Mouse (Mus musculus): Measurements from ENCODE around the gene Mmp17. TPM values are rescaled to one million over a fixed set of nuclear protein-coding genes. Genes with fewer than 3 reads are reported as not detected.

Mmp17 gene
- polyA plus RNA-seq (2015; fragmentation: Nextera tagmentation; extraction: Ambion mirVana): 1.6 and 1.9 TPM in 2 replicates

DNA sequence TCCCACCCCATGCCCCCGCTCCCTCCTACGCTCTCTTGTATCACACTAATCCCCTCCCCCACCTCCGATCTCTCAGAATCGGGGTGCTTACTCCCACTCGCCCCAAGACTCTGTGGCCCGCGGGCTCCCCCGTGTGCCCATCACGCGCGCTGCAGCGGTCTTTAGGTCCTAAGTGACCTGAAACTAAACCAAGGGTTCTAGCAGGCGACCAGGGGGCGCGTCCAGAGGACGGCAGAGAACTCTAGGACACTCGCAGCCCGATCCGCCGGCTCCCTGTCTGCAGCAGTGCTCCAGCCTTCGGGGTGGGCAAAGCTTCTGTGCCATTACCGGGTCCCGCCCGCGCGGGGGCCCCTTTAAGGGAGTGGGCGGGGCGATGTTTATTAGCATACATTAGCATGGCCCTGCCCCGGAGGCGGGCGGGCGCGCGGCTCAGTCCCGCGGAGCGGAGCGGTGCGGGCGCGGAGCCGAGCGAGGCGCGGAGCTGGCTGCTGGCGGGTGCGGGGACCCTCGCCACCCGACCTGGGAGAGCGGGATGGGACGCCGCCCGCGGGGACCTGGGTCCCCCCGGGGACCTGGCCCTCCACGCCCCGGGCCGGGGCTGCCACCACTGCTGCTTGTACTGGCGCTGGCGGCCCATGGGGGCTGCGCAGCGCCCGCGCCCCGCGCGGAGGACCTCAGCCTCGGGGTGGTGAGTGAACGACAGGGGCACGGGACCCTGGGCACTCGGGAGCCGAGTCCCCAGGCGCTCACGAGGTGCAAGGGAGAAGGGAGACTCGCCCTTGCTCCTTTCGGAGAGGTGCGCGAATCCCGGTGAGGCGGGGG, at the start of gene Mmp17:
Gene Mmp17 (plus strand): TSS at position 409 of the 822 bp plus-strand sequence.
- peak; percentile 94 for ATAC-seq (ENCODE audit: low read depth)
- peaks cover 40% of the 10 kb centered on the region for H3K27me3 ChIP-seq (ENCODE audit: control insufficient read depth, insufficient read depth, low read depth, low read length)
- under 1% methylated on average over 75 of the region's 80 CpGs for WGBS

DNA sequence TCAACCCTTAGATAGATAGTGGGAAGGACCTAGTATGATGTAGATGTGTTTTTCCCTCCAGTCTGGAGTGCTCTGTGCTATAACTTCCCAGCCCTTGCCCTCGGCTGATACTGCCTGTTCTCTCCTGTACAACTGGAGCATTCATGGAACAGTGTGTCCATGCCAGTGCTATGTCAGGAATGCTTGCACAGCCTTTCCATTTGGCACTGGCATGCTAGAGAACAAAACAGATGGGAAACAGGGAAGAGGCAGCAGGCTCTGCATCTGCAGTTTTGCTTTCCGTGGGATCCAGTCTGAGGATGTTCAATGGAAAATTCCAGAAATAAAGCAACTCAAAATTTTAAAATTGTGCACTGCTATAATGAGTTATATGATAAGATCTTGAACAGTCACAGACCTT, 49.5 kb upstream of the Mmp17 start:
- no peak for ATAC-seq (ENCODE audit: low read depth)
- Histone ChIP-seq H3K27me3 (ENCODE audit: control insufficient read depth, insufficient read depth, low read depth, low read length) (no peaks in the 10 kb centered on the region), H3K4me2 (ENCODE audit: low read depth, low read length) (no peak overlapping the region), H3K4me3 (ENCODE audit: low read length) (no peak overlapping the region), H3K9me3 (ENCODE audit: control insufficient read depth, low read length) (no peaks in the 10 kb centered on the region), H3K36me3 (ENCODE audit: control insufficient read depth, insufficient read depth, low read length) (peaks cover 17% of the 10 kb centered on the region), H3K4me1 (replicated peaks; ENCODE audit: control insufficient read depth, insufficient read depth, low read length) (no peaks in the 10 kb centered on the region), H3K27ac (ENCODE audit: low read length) (no peak overlapping the region), H3K9ac (ENCODE audit: low read length) (no peak overlapping the region)
- 76% methylated on average over 2 of the region's 2 CpGs for WGBS

More for the DNA sequence above, at the start of gene Mmp17:
- Histone ChIP-seq H3K27ac (ENCODE audit: low read length) (no peak within 1 kb of the TSS), H3K9me3 (ENCODE audit: control insufficient read depth, low read length) (no peaks in the 10 kb centered on the region), H3K4me2 (ENCODE audit: low read depth, low read length) (peak within 1 kb of the TSS; percentile 98), H3K4me1 (replicated peaks; ENCODE audit: control insufficient read depth, insufficient read depth, low read length) (peaks cover 23% of the 10 kb centered on the region), H3K4me3 (ENCODE audit: low read length) (peak within 1 kb of the TSS; percentile 73), H3K9ac (ENCODE audit: low read length) (peak within 1 kb of the TSS; percentile 70), H3K36me3 (ENCODE audit: control insufficient read depth, insufficient read depth, low read length) (no peaks in the 10 kb centered on the region)

DNA sequence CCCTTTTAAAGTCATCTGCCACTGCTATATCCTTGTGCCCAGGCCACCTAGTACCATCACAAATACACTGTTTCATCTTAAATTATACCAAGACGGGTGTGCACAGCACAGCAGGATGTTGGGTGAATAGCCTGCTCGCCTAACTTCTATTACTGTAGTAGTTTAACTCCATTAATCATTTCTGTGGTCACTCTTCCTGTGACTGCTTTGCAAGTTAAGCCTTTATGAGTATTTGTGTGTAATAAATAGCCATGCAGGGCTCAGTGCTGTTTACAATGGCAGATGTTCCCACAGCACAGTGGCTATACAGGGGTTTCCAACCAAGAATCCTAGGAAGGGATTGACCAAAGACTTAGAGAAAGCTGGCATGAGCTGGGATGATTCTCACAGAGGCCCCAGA, 48.9 kb upstream of the Mmp17 start:
- Histone ChIP-seq H3K4me3 (ENCODE audit: low read length) (no peak overlapping the region), H3K27me3 (ENCODE audit: control insufficient read depth, insufficient read depth, low read depth, low read length) (no peaks in the 10 kb centered on the region), H3K36me3 (ENCODE audit: control insufficient read depth, insufficient read depth, low read length) (peaks cover 17% of the 10 kb centered on the region; the same call in 1 of the 2 replicates), H3K27ac (ENCODE audit: low read length) (no peak overlapping the region), H3K9me3 (ENCODE audit: control insufficient read depth, low read length) (no peaks in the 10 kb centered on the region), H3K9ac (ENCODE audit: low read length) (no peak overlapping the region), H3K4me2 (ENCODE audit: low read depth, low read length) (no peak overlapping the region), H3K4me1 (replicated peaks; ENCODE audit: control insufficient read depth, insufficient read depth, low read length) (no peaks in the 10 kb centered on the region)
- ATAC-seq (ENCODE audit: low read depth): no peak
- WGBS: 71% methylated on average over 2 of the region's 2 CpGs

DNA sequence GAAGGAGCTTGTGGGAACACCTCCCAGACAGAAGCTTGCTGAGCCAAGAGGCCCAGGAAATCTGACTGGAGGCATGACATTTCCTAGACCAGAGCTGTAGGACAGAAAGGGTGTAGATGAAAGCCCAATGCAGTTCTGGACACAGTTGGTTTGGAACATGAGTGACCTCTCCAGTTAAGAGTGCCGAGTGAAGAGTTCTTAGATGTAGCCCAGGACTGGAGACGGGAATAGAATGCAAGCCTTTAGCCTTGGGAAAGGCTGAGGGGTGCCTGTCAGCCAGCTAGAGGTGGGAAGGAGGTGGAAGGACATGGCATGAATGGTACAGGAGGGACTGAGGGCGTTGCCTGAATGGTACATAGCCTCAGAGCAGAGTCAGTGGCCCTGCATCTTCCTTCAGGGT, 48.5 kb upstream of the Mmp17 start:
- 97% methylated on average over 3 of the region's 3 CpGs for WGBS

DNA sequence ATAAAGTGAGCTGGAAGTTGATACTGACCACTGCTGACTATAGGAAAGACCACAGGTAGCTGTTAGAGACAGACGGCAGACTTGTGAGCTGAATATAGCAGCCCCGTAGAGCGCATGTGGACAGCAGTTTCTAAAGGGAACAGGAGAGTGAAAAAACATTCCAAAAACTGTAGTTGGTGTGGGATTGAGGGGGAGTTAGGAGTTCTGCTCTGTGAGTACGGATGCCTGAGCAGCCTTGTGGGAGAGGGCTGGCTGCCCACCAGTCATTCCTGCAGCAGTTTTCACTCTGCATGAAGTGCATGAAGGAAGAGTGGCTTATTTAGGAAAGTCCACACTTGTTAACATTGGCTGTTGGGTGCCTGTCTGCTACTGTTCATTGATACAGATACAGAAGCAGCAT, 45.1 kb upstream of the Mmp17 start:
- Histone ChIP-seq H3K4me1 (replicated peaks; ENCODE audit: control insufficient read depth, insufficient read depth, low read length) (no peaks in the 10 kb centered on the region), H3K36me3 (ENCODE audit: control insufficient read depth, insufficient read depth, low read length) (peaks cover 35% of the 10 kb centered on the region), H3K4me3 (ENCODE audit: low read length) (no peak overlapping the region), H3K27me3 (ENCODE audit: control insufficient read depth, insufficient read depth, low read depth, low read length) (no peaks in the 10 kb centered on the region), H3K27ac (ENCODE audit: low read length) (no peak overlapping the region), H3K9ac (ENCODE audit: low read length) (no peak overlapping the region), H3K9me3 (ENCODE audit: control insufficient read depth, low read length) (no peaks in the 10 kb centered on the region), H3K4me2 (ENCODE audit: low read depth, low read length) (no peak overlapping the region)
- no peak for ATAC-seq (ENCODE audit: low read depth)
- 90% methylated on average over 4 of the region's 4 CpGs for WGBS

More for the DNA sequence above, 48.5 kb upstream of the Mmp17 start:
- no peak overlapping the region for H3K27ac ChIP-seq (ENCODE audit: low read length)
- H3K9ac ChIP-seq (ENCODE audit: low read length): no peak overlapping the region
- H3K4me2 ChIP-seq (ENCODE audit: low read depth, low read length): no peak overlapping the region
- no peaks in the 10 kb centered on the region for H3K9me3 ChIP-seq (ENCODE audit: control insufficient read depth, low read length)
- no peak for ATAC-seq (ENCODE audit: low read depth)
- peaks cover 17% of the 10 kb centered on the region; the same call in 1 of the 2 replicates for H3K36me3 ChIP-seq (ENCODE audit: control insufficient read depth, insufficient read depth, low read length)
- no peaks in the 10 kb centered on the region for H3K27me3 ChIP-seq (ENCODE audit: control insufficient read depth, insufficient read depth, low read depth, low read length)
- H3K4me1 ChIP-seq (replicated peaks; ENCODE audit: control insufficient read depth, insufficient read depth, low read length): no peaks in the 10 kb centered on the region
- H3K4me3 ChIP-seq (ENCODE audit: low read length): no peak overlapping the region

DNA sequence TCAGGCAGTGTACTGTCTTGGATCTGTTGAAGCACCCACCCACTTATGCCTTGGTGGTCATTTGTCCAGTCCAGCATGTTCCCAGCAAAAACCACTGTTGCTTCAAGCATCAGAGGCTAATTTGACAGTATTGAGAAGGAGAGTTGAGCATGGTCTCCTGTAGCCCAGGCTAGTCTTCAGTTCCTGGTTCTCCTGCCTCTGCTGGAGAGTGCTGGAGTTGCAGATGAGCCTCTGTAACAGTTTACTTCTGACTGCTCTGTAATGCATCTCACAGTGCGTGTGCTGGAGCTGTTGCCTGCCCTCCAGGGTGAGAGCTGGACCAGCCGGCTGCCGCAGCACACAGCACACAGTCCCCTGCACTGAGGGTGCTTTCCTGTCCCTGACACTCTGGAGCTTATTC, 41.7 kb upstream of the Mmp17 start:
- WGBS: 81% methylated on average over 3 of the region's 3 CpGs
- Histone ChIP-seq H3K4me1 (replicated peaks; ENCODE audit: control insufficient read depth, insufficient read depth, low read length) (no peaks in the 10 kb centered on the region), H3K4me2 (ENCODE audit: low read depth, low read length) (no peak overlapping the region), H3K9me3 (ENCODE audit: control insufficient read depth, low read length) (no peaks in the 10 kb centered on the region), H3K4me3 (ENCODE audit: low read length) (no peak overlapping the region), H3K27ac (ENCODE audit: low read length) (no peak overlapping the region), H3K9ac (ENCODE audit: low read length) (no peak overlapping the region), H3K27me3 (ENCODE audit: control insufficient read depth, insufficient read depth, low read depth, low read length) (no peaks in the 10 kb centered on the region), H3K36me3 (ENCODE audit: control insufficient read depth, insufficient read depth, low read length) (peaks cover 51% of the 10 kb centered on the region)
- ATAC-seq (ENCODE audit: low read depth): no peak

DNA sequence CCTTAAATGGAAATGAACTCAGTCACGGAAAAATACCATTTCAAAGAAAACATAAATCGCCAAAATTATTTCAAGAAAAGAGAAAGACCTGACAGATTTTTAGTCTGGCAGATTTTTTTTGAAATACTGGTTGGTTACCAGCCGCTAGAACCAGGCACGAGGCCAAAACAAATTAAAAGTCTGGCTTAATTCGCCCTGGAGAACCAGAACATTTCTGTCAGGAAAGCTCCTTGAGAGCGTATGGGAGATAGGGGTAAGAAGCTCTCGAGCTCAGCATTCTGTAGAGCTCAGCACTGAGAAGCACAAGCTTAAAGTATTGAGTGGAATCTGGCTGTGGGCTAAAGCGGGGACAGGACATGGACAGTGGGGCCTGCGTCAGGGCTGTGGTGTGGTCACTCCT, 38.2 kb upstream of the Mmp17 start:
- Histone ChIP-seq H3K4me2 (ENCODE audit: low read depth, low read length) (no peak overlapping the region), H3K9me3 (ENCODE audit: control insufficient read depth, low read length) (no peaks in the 10 kb centered on the region), H3K4me3 (ENCODE audit: low read length) (no peak overlapping the region), H3K36me3 (ENCODE audit: control insufficient read depth, insufficient read depth, low read length) (peaks cover 65% of the 10 kb centered on the region), H3K27ac (ENCODE audit: low read length) (no peak overlapping the region), H3K9ac (ENCODE audit: low read length) (no peak overlapping the region), H3K27me3 (ENCODE audit: control insufficient read depth, insufficient read depth, low read depth, low read length) (no peaks in the 10 kb centered on the region), H3K4me1 (replicated peaks; ENCODE audit: control insufficient read depth, insufficient read depth, low read length) (no peaks in the 10 kb centered on the region)
- 62% methylated on average over 9 of the region's 9 CpGs for WGBS
- peak; percentile 34; the same call in 1 of the 2 replicates for ATAC-seq (ENCODE audit: low read depth)

DNA sequence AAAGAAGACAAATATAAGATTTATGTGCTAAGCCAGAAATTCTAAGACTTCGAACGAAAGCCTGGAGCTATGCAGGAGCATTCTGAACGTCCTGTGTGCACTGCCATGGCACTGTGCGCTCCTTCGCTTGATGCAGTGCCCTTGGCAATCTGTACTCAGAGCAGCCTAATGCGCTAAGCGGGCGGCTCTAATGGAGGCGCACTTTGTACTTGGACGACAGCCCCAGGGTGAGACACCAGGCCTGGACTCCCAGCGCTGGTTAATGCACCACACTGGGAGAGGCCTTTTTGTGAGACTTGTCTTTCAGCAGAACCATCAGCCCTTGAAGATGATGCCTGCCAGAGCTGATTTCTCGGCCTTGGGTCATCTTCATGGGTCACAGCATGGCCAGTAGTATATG, 34.3 kb upstream of the Mmp17 start:
- peaks cover 71% of the 10 kb centered on the region for H3K36me3 ChIP-seq (ENCODE audit: control insufficient read depth, insufficient read depth, low read length)
- H3K4me3 ChIP-seq (ENCODE audit: low read length): no peak overlapping the region

DNA sequence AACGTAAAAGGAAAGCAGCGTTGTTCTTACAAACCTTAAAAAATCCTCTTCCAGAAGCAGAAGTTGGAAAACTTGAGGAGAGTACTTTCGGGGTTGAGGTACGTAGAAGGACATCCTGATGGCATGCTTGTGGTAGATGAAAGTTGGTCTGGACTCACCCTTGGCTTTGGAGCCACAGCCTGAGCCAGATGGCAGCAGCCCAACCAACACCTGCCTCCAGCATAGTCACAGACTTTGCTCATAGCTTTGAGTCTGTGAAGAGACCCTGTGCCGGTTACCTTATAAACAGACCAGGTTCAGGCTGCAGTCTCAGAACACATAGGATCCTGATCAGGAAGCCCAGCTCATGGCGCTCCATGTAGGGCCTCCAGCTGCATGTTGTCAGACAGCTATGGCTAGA, 33.2 kb upstream of the Mmp17 start:
- no peaks in the 10 kb centered on the region for H3K4me1 ChIP-seq (replicated peaks; ENCODE audit: control insufficient read depth, insufficient read depth, low read length)
- 95% methylated on average over 6 of the region's 6 CpGs for WGBS
- H3K4me3 ChIP-seq (ENCODE audit: low read length): no peak overlapping the region
- H3K4me2 ChIP-seq (ENCODE audit: low read depth, low read length): no peak overlapping the region
- no peak overlapping the region for H3K9ac ChIP-seq (ENCODE audit: low read length)
- no peak for ATAC-seq (ENCODE audit: low read depth)
- peaks cover 75% of the 10 kb centered on the region for H3K36me3 ChIP-seq (ENCODE audit: control insufficient read depth, insufficient read depth, low read length)
- H3K27me3 ChIP-seq (ENCODE audit: control insufficient read depth, insufficient read depth, low read depth, low read length): no peaks in the 10 kb centered on the region
- no peak overlapping the region for H3K27ac ChIP-seq (ENCODE audit: low read length)
- no peaks in the 10 kb centered on the region for H3K9me3 ChIP-seq (ENCODE audit: control insufficient read depth, low read length)

More for the DNA sequence above, 34.3 kb upstream of the Mmp17 start:
- no peaks in the 10 kb centered on the region for H3K4me1 ChIP-seq (replicated peaks; ENCODE audit: control insufficient read depth, insufficient read depth, low read length)
- no peak for ATAC-seq (ENCODE audit: low read depth)
- H3K27ac ChIP-seq (ENCODE audit: low read length): no peak overlapping the region
- 94% methylated on average over 12 of the region's 12 CpGs for WGBS
- no peak overlapping the region for H3K4me2 ChIP-seq (ENCODE audit: low read depth, low read length)
- no peak overlapping the region for H3K9ac ChIP-seq (ENCODE audit: low read length)
- no peaks in the 10 kb centered on the region for H3K9me3 ChIP-seq (ENCODE audit: control insufficient read depth, low read length)
- H3K27me3 ChIP-seq (ENCODE audit: control insufficient read depth, insufficient read depth, low read depth, low read length): no peaks in the 10 kb centered on the region

Measured in lung, embryonic 16.5 days (tissue).